Mouse (Mus musculus) CH12.LX (cell line): Measurements from ENCODE around the gene Dab1. TPM values are rescaled to one million over a fixed set of nuclear protein-coding genes. Genes with fewer than 3 reads are reported as not detected.

Experiments used
- DNase-seq: peaks from one replicate; pipeline ENCODE4 v3.0.0-alpha.2; 2013; ENCODE audit errors: extremely low read depth
- H3K27ac ChIP-seq: 2 replicates; pipeline ENCODE4 v1.5.1; 2012; ENCODE audit warnings: low read depth, mild to moderate bottlenecking, control low read depth, moderate library complexity; ENCODE audit not compliant: insufficient read depth
- H3K27me3 ChIP-seq: replicated peaks from 2 replicates; pipeline ENCODE3; 2012; ENCODE audit warnings: inconsistent platforms
- H3K36me3 ChIP-seq, 2 experiments: replicated peaks in 1 of 2; 2 replicates each; pipeline versions ENCODE3 to v1.6.1; 2012; ENCODE audit warnings: inconsistent platforms in 1 of 2, low read length in 1 of 2, mild to moderate bottlenecking in 1 of 2, mixed read lengths in 1 of 2, moderate library complexity in 1 of 2; ENCODE audit not compliant: control insufficient read depth in 1 of 2, insufficient read depth in 1 of 2
- H3K4me1 ChIP-seq, 2 experiments: 2 replicates each; pipeline ENCODE4 v1.6.1; 2012; ENCODE audit warnings: inconsistent platforms in 1 of 2, moderate library complexity in 1 of 2; ENCODE audit not compliant: insufficient read depth in 2 of 2, control insufficient read depth in 1 of 2
- H3K4me2 ChIP-seq: 2 replicates; pipeline ENCODE4 v1.6.1; 2012; ENCODE audit warnings: low read depth, mild to moderate bottlenecking, control low read depth; ENCODE audit not compliant: poor library complexity, insufficient read depth, severe bottlenecking
- H3K4me3 ChIP-seq, 3 experiments: fragments of 150-350 bp in 1 of 3; sonication (generic) in 1 of 3; replicated peaks in 1 of 3; 2 replicates each; pipeline versions ENCODE3 to v1.5.1; 2011 to 2012; ENCODE audit warnings: low read depth in 2 of 3, low read length in 2 of 3, mild to moderate bottlenecking in 2 of 3, moderate library complexity in 2 of 3, control low read depth in 1 of 3, improper control_type of control experiment in 1 of 3, inconsistent platforms in 1 of 3, mixed read lengths in 1 of 3; ENCODE audit not compliant: poor library complexity in 1 of 3
- H3K79me2 ChIP-seq: replicated peaks from 2 replicates; pipeline ENCODE4 v1.6.1; 2012; ENCODE audit warnings: mild to moderate bottlenecking, moderate library complexity; ENCODE audit not compliant: control insufficient read depth, poor library complexity, insufficient read depth, severe bottlenecking; ENCODE audit errors: extremely low read depth
- H3K9ac ChIP-seq: 2 replicates; pipeline ENCODE4 v1.6.1; 2012; ENCODE audit warnings: low read depth, mild to moderate bottlenecking, control low read depth, moderate library complexity; ENCODE audit not compliant: insufficient read depth
- H3K9me3 ChIP-seq: replicated peaks from 2 replicates; pipeline ENCODE3; 2012; ENCODE audit warnings: low read length, inconsistent platforms, mixed read lengths
- BHLHE40 ChIP-seq: IDR thresholded peaks from 2 replicates; pipeline ENCODE4 v1.6.1; 2011; ENCODE audit warnings: mild to moderate bottlenecking, low read depth, low read length, improper control_type of control experiment
- CHD1 ChIP-seq: IDR thresholded peaks from 2 replicates; pipeline ENCODE4 v1.6.1; 2012; ENCODE audit warnings: low read depth, low read length, improper control_type of control experiment, inconsistent platforms
- CHD2 ChIP-seq: IDR thresholded peaks from 2 replicates; pipeline ENCODE4 v1.6.1; 2011; ENCODE audit warnings: low read length, improper control_type of control experiment
- ELF1 ChIP-seq: IDR thresholded peaks from 2 replicates; pipeline ENCODE4 v1.6.1; 2014; ENCODE audit warnings: low read depth, mild to moderate bottlenecking, inconsistent platforms, low read length, improper control_type of control experiment
- EP300 ChIP-seq: IDR thresholded peaks from 2 replicates; pipeline ENCODE4 v1.6.1; 2011; ENCODE audit warnings: low read length, improper control_type of control experiment
- ETS1 ChIP-seq: conservative IDR thresholded peaks from 2 replicates; pipeline ENCODE4 v1.6.1; 2012; ENCODE audit warnings: low read depth, mild to moderate bottlenecking, inconsistent platforms, low read length, improper control_type of control experiment, moderate library complexity
- GABPA ChIP-seq: IDR thresholded peaks from 2 replicates; pipeline ENCODE4 v1.6.1; 2012; ENCODE audit warnings: low read depth, low read length, improper control_type of control experiment, inconsistent platforms; ENCODE audit not compliant: insufficient replicate concordance
- IRF4 ChIP-seq: IDR thresholded peaks from 2 replicates; pipeline ENCODE4 v1.6.1; 2014; ENCODE audit warnings: low read depth, mild to moderate bottlenecking, inconsistent platforms, low read length, improper control_type of control experiment
- JUN ChIP-seq: IDR thresholded peaks from 2 replicates; pipeline ENCODE4 v1.6.1; 2011; ENCODE audit warnings: low read depth, mild to moderate bottlenecking, low read length, improper control_type of control experiment, moderate library complexity; ENCODE audit not compliant: insufficient read depth
- KAT2A ChIP-seq: IDR thresholded peaks from 2 replicates; pipeline ENCODE4 v1.6.1; 2012; ENCODE audit warnings: low read length, improper control_type of control experiment, inconsistent platforms; ENCODE audit not compliant: insufficient replicate concordance
- MEF2A ChIP-seq: IDR thresholded peaks from 2 replicates; pipeline ENCODE4 v1.6.1; 2014; ENCODE audit warnings: low read depth, mild to moderate bottlenecking, inconsistent platforms, low read length, improper control_type of control experiment, borderline replicate concordance
- MYC ChIP-seq: IDR thresholded peaks from 2 replicates; pipeline ENCODE4 v1.6.1; 2011; ENCODE audit warnings: low read depth, mild to moderate bottlenecking, improper control_type of control experiment, low read length
- NELFE ChIP-seq: IDR thresholded peaks from 2 replicates; pipeline ENCODE4 v1.6.1; 2011; ENCODE audit warnings: low read depth, low read length, improper control_type of control experiment
- NRF1 ChIP-seq: IDR thresholded peaks from 2 replicates; pipeline ENCODE4 v1.6.1; 2014; ENCODE audit warnings: low read depth, mild to moderate bottlenecking, inconsistent platforms, low read length, improper control_type of control experiment, moderate library complexity
- POLR2A ChIP-seq: IDR thresholded peaks from 2 replicates; pipeline ENCODE4 v1.6.1; 2011; ENCODE audit warnings: low read depth, mild to moderate bottlenecking, improper control_type of control experiment, low read length
- POLR2AphosphoS2 ChIP-seq: IDR thresholded peaks from 2 replicates; pipeline ENCODE4 v1.6.1; 2011; ENCODE audit warnings: low read depth, low read length, improper control_type of control experiment
- SMC3 ChIP-seq: IDR thresholded peaks from 2 replicates; pipeline ENCODE4 v1.6.1; 2011; ENCODE audit warnings: low read depth, low read length, improper control_type of control experiment
- TBP ChIP-seq: conservative IDR thresholded peaks from 2 replicates; pipeline ENCODE4 v1.6.1; 2011; ENCODE audit warnings: low read depth, low read length, improper control_type of control experiment
- UBTF ChIP-seq: IDR thresholded peaks from 2 replicates; pipeline ENCODE4 v1.6.1; 2012; ENCODE audit warnings: low read depth, mild to moderate bottlenecking, inconsistent platforms, low read length, improper control_type of control experiment, moderate library complexity
- ZMIZ1 ChIP-seq: IDR thresholded peaks from 2 replicates; pipeline ENCODE4 v1.6.1; 2012; ENCODE audit warnings: low read depth, mild to moderate bottlenecking, inconsistent platforms, low read length, improper control_type of control experiment
- ZNF384 ChIP-seq: IDR thresholded peaks from 2 replicates; pipeline ENCODE4 v1.6.1; 2012; ENCODE audit warnings: low read depth, low read length, improper control_type of control experiment, inconsistent platforms
- dilution Hi-C: fragments of 300-500 bp; cut with MboI; formaldehyde crosslinking; loops from 2 replicates; pipeline ENCODE4 v1.14.3; 2020; ENCODE audit warnings: low sequenced_read_pairs; ENCODE audit not compliant: extremely low pct_unique_long_range_greater_than_20kb, extremely low pct_ligation_motif_present
- in situ Hi-C: fragments of 300-500 bp; cut with MboI; formaldehyde crosslinking; loops from 3 replicates; pipeline ENCODE4 v1.14.3; 2019; ENCODE audit warnings: low sequenced_read_pairs, low pct_ligation_motif_present, low pct_unique_long_range_greater_than_20kb, mixed read lengths
- polyA plus RNA-seq: library from polyadenylated mRNA; unstranded; fragments of >175 nt; gene quantifications from 2 replicates; pipeline ENCODE4 v1.2.1, GENCODE M21; 2012; ENCODE audit warnings: low read depth; ENCODE audit not compliant: insufficient read length
- total RNA-seq, 2 experiments: library from RNA; depleted of rRNA; stranded (reverse); fragments of 300-350 nt in 1 of 2; fragments of >200 nt in 1 of 2; gene quantifications; 2 replicates each; pipeline ENCODE4 v1.2.3; 2012 to 2014

Dab1 gene
- total and polyA plus RNA-seq, 3 experiments: not detected

GRCm38 (mm10) chr4:103911441-103911840 is 292.3 kb downstream of the Dab1 start:
- no peak overlapping the region for H3K4me3 ChIP-seq
- dilution Hi-C loops: no loop called here
- in situ Hi-C loops: no loop called here
- no peaks in the 10 kb centered on the region for H3K27me3 ChIP-seq
- no peak for DNase-seq
- H3K4me1 ChIP-seq: no peaks in the 10 kb centered on the region
- no peak overlapping the region for H3K27ac ChIP-seq
- peaks cover 69% of the 10 kb centered on the region for H3K9me3 ChIP-seq
- H3K36me3 ChIP-seq: no peaks in the 10 kb centered on the region
- no peaks in the 10 kb centered on the region for H3K79me2 ChIP-seq
- TF ChIP-seq ETS1: no peak
- TF ChIP-seq CHD2: no peak
- no peak for TF ChIP-seq POLR2AphosphoS2
- TF ChIP-seq GABPA: no peak
- TF ChIP-seq ZNF384: no peak
- no peak for TF ChIP-seq KAT2A
- no peak for TF ChIP-seq SMC3
- TF ChIP-seq MYC: no peak
- no peak for TF ChIP-seq POLR2A
- TF ChIP-seq TBP: no peak
- TF ChIP-seq IRF4: no peak
- TF ChIP-seq UBTF: no peak
- TF ChIP-seq JUN: no peak
- TF ChIP-seq ZMIZ1: no peak
- no peak for TF ChIP-seq CHD1
- no peak for TF ChIP-seq NRF1
- TF ChIP-seq NELFE: no peak
- no peak for TF ChIP-seq ELF1
- no peak for TF ChIP-seq MEF2A
- TF ChIP-seq BHLHE40: no peak
- H3K4me2 ChIP-seq: no peak overlapping the region
- no peak overlapping the region for H3K9ac ChIP-seq

DNA sequence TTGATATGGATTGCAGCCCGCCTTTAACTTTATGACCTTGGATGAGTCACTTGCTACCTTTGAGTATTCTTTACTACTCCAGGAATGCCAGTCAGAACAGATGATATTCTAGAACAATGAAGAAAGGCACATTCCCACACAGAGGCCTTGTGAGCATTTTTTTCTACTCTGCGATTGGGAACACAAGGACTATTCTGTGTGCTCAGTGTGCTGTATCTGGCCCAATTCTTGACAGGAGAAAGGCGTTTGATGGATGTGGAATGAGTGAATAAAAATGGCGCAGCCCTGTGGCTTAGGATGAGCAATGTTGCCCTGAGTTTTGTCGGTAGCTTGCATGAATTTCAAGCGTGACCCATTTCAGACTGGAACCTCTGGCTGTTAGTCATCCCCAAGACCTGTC is 292.9 kb downstream of the Dab1 start:
- Histone ChIP-seq H3K36me3 (no peaks in the 10 kb centered on the region), H3K27me3 (no peaks in the 10 kb centered on the region)
- no peak for DNase-seq
- no peak for TF ChIP-seq NELFE
- no peak for TF ChIP-seq TBP
- no peak for TF ChIP-seq CHD2
- no peak for TF ChIP-seq EP300
- no peak for TF ChIP-seq GABPA
- TF ChIP-seq ZMIZ1: no peak
- TF ChIP-seq SMC3: no peak
- TF ChIP-seq, all 38 proteins: peak for 0
- in situ Hi-C loops: no loop called here
- dilution Hi-C loops: no loop called here
- Histone ChIP-seq H3K4me3 (no peak overlapping the region), H3K9me3 (peaks cover 64% of the 10 kb centered on the region), H3K4me2 (no peak overlapping the region), H3K9ac (no peak overlapping the region), H3K27ac (no peak overlapping the region), H3K79me2 (no peaks in the 10 kb centered on the region), H3K4me1 (no peaks in the 10 kb centered on the region)
